Mouse (Mus musculus) megakaryocyte-erythroid progenitor cell, adult 5-6 weeks (primary cell): ENCODE data around the gene Hsp90ab1. TPM values are rescaled to one million over a fixed set of nuclear protein-coding genes. Genes with fewer than 3 reads are reported as not detected.

Experiments used
- ATAC-seq: replicated peaks from 2 replicates; pipeline ENCODE4 v1.8.0; 2016; ENCODE audit warnings: mild to moderate bottlenecking, inconsistent platforms; ENCODE audit not compliant: severe bottlenecking, poor library complexity, low FRiP score, low TSS enrichment
- total RNA-seq, 2 experiments: library from RNA; stranded (forward) in 1 of 2; stranded (reverse) in 1 of 2; fragments of 200-1000, 215-1000 nt in 1 of 2; fragments of >200 nt in 1 of 2; fragmentation: Nextera tagmentation in 1 of 2; gene quantifications; 2 replicates each; pipeline ENCODE4 v1.2.3; 2014 to 2017

Gene Hsp90ab1
- total RNA-seq, 2 experiments from 2014 or later = 1,847 to 3,319 TPM

DNA sequence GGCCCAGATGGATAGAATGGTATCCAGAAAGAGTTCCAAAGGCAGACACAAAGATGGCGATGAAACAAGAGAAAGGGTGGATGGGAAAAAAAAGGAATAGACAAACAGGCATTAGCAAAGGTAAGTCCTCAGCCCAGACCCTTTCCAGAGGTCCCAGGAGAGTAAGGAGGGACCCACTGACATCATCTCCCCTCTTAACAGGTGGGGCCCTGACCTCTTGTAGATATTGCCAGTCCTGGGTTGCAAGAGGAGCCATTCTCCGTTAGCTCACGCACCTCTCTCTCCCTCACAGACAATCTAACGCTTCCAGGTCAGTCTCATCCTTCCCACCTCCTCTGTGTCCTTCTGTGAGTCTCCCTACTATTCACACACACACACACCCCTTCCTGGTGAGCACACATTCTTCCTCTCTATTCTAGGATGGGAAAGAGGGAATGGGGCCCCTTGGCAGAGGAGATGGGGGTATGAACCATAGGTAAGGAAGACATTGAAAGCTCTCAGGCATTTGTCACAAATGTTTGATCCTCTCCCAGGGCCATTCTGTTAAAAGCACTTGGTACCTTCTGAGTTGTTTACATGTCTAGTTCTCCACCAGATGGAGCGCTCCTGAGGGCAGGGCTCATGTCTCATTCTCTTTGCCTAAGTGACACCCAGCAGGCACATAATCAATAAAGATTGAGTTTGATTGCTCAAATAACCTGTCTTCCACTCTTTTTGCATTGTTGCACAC lies 25.4 kb downstream of the Hsp90ab1 start:
- no peak for ATAC-seq

DNA sequence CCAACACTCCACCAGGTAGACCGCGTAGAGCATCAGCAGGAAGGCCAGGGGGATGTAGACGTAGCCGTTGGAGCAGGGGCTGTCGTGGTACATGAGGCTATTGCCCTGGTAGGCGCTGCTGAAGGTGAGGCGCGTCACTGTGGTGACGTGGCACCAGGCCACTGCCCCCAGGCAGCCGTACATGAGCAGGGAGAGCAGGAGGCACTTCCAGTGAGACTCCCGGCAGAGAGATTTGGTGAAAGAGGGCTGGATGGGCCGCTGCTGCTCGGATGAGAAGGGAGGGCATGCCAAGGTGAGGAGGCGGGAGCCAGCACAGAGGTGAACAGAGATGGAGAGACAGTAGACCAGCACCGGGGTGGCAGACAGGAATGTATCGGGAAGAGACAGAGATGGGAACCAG lies 26.1 kb downstream of the Hsp90ab1 start:
- no peak for ATAC-seq

GRCm38 (mm10) chr17:45545278-45545961 lies 27.7 kb downstream of the Hsp90ab1 start:
- no peak for ATAC-seq

DNA sequence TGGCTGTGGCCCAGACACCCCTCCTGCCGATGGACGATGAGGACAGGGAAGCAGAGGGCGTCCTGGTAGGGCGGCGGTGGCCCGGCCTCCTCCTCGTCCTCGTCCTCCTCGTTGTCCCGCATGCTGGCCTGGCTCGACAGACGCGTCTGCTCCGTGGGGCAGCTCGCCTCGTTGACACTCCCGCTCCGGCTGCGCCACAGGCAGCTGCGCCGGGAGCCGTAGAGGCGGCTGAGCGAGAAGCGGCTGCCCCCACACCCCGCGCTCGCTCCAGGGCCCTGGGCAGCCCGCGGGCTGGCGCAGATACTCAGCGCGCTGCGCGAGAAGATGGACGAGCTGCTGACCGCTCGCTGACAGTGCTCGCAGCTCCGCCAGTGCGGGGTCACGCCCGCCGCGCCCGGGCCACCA lies 28.2 kb downstream of the Hsp90ab1 start:
- no peak for ATAC-seq

DNA sequence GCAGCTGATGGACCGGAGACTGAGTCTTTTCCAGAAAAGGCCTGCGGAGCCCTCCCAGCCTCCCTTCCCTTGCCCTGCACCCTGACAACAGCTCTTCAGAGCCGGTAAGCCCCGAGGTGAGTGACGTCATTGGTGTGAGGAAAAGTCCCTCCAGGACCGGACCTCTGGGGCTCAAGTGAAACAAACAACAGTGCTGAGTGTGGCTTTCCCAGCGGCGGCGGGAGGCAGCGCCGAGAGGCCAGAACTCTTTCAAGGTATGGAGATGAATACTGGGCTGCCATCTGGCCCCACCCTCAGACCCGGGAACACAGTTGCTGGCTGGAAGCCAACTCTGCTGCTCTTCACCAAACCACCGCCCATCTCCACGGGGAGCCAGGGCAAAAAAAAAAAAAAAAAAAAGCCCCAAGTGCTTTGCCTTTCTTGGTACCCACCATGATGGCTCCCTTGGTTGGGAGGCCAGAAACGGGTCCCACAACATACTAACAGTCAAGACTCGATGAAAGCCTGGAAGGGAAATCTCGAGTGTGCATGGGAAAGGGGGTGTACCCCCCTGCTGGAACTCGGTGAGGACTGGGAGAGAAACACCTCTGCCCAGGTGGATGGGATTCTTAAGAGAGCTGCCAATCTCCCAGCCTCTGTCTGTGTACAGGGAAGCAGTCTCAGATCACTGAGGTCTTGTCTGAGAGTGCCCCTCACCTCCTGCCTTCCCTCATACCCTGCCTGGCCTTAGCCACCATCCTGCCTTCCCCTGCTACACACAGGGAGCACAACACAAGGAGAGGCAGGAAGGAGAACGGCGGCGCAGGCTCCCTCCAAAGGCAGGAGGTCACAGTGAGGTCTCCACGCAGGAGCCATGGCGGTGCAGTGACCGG lies 28.8 kb downstream of the Hsp90ab1 start:
- no peak for ATAC-seq

- ATAC-seq = no peak
These were observed 30.0 kb downstream of the Hsp90ab1 start for GRCm38 (mm10) chr17:45543115-45543514.

- ATAC-seq = no peak
These were observed 30.4 kb downstream of the Hsp90ab1 start for GRCm38 (mm10) chr17:45542705-45543104.

DNA sequence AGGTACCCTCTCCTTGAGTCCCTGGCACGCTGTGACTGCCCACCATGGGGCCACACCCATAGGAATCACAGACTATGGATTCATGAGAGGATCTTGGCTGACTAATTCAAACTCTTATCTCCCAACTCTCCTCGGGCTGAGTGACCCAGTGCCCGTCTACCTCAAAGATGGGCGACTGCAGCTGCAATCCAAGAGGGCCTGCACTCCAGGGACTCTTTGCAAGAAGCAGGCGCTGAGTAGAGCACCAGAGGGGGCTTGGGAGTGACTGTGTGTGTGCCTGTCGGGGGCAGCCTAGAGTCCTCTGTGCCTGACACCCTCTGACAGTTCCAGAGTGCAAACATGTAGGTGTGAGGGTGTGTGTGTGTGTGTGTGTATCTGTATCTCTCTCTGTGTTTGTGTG lies 30.9 kb downstream of the Hsp90ab1 start:
- ATAC-seq = no peak

- ATAC-seq = no peak
These were observed 33.4 kb downstream of the Hsp90ab1 start for GRCm38 (mm10) chr17:45539664-45540063.

DNA sequence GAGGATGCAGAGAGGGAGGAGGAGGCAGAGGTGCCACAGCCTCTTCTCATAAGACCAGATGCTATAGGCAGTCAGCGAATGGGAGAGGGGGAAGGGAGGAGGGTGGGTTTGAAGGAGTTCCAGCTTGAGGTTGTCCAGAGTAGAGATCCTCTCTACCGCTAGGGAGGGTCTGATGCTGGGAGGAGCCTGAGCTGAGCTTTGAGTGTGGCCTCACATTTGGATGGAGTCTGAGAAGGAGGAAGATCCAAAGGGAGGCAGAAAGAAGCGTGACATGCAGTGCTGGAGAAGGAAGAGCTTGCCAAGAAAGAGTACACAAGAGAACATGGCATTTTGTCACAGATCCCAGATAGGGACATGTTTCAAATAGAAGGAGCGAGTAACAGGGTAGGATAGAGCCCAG lies 34.7 kb downstream of the Hsp90ab1 start:
- no peak for ATAC-seq

DNA sequence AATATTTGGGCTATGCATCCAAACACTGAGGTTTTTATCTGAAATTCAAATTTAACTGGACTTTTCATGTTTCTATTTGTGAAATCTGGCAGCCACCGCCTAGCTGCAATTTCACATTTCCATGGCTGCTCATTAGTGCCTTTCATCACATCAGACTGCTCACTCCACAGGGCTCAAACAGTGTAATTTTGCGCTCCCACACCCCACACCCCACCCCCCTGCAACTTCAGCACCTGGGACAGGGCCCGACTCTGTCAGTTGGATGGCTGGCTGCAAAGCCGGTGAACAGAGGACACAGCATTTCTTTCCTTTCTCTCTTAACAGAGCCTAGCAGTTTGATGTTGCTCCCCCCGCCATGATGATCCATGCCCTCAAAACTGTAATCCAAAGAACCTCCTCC lies 36.8 kb downstream of the Hsp90ab1 start:
- ATAC-seq = peak; percentile 65

- no peak for ATAC-seq
These were observed 40.2 kb downstream of the Hsp90ab1 start for GRCm38 (mm10) chr17:45532896-45533295.

DNA sequence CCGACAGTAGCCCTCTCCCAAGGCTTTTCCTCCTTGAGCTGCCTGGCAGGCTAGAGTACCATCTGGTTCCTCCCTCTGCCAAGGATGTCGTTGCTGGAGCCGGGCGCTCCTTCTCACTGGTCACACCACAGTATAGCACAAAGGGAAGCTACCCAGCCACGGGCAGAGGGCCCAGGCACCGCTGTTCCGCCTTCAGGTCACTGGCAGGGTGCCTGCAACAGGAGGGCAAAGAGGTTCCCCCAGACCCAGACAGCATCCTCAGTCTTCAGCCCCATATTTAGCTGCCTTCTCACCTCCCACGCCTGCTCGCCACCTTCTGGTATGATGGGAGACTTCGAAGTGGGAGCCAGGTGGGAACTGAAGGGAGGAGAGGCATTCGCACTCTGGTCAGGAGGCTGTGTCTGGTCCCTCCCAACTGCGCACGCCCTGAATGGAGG lies 42.7 kb downstream of the Hsp90ab1 start:
- ATAC-seq = no peak

GRCm38 (mm10) chr17:45526571-45526970 lies 46.5 kb downstream of the Hsp90ab1 start:
- ATAC-seq = no peak

DNA sequence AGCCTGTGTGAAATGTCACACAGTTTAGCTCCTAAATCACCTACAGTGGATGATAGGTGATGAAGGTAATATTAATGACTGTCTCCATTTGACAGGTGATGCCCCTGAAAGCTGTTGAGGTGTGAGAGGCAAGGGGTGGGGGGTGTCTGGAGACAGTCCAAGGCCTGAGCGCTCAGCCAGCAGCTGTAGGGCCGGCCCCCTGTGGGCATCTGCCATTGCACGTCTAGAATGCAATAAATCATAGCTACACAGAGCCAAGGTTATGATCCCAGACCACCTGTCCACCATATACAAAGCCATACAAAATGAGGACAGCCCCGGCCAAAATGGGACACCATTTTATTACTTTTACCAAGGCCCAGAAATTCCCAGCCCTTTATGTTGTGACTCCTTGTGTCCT lies 48.1 kb downstream of the Hsp90ab1 start:
- ATAC-seq = no peak

DNA sequence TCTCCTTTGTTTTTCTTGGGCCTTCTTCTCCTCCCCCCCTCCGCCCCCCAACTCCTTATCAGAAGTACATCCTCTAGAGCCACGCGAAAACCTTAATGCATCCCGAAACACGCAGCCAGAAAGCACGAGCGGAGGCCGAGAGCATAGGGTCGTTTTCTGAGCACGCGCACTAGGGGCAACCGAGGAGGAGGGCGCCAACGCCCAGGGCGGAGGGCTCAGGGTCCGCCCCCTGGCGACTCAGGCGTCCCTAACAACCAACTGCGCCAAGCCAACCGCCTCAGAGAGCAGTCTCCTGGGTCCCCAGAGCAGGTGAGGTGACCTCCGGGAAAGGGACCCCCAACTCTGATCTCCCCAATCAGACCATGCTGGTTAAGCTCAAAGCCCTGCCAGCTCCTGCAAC lies 49.8 kb downstream of the Hsp90ab1 start, which contains the start of gene Tcte1:
Tcte1 (plus strand) TSS at position 172 of the 400 bp plus-strand sequence.
- ATAC-seq = 0 out of 2 replicates have a peak, but pooled peaks have one; percentile 12

DNA sequence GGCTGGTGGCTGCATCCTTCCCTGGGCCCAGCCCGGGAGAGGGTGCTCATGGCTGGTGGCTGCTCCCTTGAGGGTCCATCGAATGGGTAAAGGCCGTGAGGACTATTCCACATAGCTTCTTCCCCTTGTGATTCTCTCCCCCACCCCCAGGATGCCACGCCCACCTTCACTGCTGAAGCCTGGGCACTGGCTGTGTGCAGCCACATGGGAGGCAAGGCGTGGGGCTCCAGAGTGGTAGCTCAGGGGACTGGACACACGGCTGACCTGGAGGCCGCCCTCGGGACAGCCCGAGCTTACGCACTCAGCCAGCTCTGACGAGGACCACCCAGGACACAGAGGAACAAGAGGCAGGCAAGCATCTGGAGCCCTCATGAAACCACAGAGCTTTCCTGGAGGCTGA lies 52.9 kb downstream of the Hsp90ab1 start:
- no peak for ATAC-seq

GRCm38 (mm10) chr17:45518766-45519475 lies 54.1 kb downstream of the Hsp90ab1 start:
- no peak for ATAC-seq
